Mouse (Mus musculus): ENCODE data around the gene Rbms3. TPM values are rescaled to one million over a fixed set of nuclear protein-coding genes. Genes with fewer than 3 reads are reported as not detected.

Gene Rbms3
- total and polyA plus RNA-seq, 3 experiments = 11.1 to 25.7 (median 24.9) TPM

DNA sequence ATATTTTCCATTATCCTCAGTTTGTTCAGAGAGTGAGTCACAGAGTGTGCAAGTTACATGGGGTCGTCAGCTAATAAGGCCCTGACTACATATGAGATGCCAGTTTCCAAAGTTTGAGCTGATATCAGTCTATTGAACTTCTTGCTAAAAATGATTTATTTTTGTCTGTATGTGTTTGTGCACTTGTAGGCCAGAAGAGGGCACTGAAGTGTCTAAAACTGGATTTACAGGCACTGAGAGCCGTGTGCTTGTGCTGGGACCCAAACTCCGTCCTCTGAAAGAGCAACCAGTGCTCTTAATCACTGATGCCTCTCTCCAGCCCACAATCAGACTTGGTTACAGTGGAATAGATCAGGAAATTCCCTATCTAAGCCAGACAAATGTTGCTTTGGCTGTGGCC lies 882.8 kb downstream of the Rbms3 start:
- DNase-seq = no peak

DNA sequence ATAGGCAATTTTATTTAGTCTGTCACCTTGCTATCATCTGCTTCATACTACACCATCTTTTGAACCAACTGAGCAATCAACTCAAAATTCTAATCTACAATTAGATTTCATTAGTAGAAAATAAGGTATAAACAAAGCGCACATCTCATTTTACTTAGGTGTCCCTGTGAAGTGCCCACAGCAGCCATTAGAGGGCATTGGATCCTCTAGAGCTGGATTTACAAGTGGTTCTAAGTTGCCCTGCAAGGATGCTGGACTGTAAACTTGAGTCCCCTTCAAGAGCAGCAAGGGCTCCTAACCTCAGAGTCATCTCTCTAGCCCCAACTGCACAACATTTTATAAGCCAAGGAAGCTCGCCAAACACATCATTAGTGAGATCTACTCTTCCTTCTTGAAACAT lies 891.9 kb downstream of the Rbms3 start:
- no peak for DNase-seq

DNA sequence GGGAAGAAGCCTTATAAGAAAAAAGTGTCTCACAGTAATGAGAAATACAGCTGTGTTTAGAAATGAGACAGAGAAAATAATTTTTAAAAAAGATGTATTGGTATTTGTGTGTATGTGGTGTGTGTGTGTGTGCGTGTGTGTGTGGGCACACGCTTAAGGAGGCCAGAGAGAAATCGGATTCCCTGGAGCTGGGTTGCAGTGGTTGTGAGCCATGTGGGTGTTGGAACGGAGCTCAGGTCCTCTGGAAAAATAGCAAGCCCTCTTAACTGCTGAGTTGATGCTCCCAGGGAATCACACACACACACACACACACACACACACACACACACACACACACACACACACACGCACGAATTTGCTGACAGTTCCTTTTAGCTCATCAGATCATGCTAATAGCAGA lies 900.5 kb downstream of the Rbms3 start:
- no peak for DNase-seq

GRCm38 (mm10) chr9:116728655-116729054 lies 901.1 kb downstream of the Rbms3 start:
- DNase-seq = no peak

DNA sequence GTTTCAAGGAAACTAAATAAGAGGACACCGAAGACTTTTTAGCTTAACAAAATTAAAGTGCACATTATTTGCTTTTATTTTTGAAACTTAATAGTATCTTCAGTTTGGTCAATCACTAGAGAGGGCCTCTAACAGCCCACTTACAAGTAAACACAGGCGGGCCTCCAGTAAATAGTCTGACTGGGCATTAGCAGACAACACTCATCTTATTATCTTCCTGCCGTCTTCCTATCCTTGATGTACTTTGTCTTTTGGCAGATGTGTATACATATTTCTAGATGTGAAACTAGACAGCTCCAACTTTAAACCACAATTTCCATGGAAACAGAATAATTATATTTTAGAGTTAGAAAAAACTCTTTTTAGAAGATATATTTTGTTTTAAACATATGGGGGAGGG lies 901.6 kb downstream of the Rbms3 start:
- DNase-seq = no peak

GRCm38 (mm10) chr9:116724581-116724980 lies 905.1 kb downstream of the Rbms3 start:
- no peak for DNase-seq

GRCm38 (mm10) chr9:116703119-116703518 lies 926.6 kb downstream of the Rbms3 start:
- no peak for DNase-seq

- peak; percentile 2 for DNase-seq
Measured at GRCm38 (mm10) chr9:116702611-116703010, 927.1 kb downstream of the Rbms3 start.

DNA sequence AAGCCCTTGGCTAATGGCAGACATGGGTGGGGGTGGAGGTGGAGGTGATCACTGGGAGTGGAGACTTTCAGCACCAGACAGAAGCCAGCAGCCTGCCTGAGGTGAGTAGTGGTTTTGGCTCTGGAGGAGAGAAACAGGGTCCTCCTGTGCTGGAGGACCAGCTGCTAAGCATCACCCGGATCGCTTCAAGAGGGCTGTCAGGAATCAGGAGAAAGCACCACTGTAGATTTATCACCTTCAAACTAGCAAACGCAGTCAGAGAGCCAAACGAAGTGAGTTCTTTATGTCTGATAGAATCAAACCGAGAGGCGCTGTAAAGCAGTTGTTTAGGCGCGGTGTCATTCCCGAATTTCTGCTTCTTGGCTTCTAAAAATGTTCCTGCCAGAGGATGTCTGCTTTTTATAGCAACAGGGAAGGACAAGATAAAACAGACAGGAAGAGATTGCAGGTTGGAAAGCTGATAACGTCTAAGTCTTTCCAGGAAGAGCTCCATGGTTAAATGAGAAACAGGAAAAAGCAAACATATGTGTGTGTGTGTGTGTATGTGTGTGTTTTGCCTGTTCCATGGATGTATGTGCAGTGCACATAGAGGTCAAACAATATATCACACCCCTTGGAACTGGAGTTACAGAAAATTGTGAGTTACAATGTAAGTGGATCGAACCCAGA lies 928.1 kb downstream of the Rbms3 start:
- DNase-seq = peak; percentile 2

DNA sequence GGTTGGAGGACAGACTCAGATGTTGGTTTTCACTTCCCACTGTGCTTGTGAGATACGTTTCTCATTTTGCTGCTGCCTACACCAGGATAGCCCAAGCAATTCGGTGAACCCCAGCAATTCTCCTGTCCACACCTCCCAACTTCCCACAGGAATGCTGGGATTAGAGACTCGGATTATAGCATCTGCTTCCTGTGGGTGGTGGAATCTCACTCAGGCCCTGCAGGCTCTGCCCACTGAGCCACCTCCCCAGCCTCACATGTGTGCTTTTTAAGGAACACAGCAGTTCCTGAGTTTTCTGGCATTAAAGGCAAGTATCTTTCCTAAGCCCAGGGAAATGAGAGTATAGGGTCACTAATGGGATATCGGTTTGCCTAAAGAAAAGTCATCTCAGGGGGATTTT lies 941.1 kb downstream of the Rbms3 start:
- no peak for DNase-seq

DNA sequence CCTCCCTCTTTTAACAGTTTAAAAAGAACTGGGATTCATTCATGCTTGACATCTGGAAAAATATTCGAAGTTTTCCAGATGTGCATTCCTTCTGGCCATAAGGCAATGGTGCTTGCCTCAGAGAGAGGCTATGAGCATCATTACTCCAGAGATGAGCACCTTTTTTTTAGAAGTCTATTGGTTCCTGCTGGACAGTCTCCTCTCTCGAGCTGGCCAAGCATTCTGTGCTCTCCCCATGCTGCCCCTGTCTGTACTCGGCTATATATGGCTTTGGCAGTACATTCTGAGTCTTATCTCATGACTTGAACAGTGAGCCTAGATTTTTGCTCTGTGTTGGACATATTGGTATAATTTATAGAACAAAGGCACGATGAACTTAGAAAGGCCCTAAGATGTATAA lies 952.6 kb downstream of the Rbms3 start:
- no peak for DNase-seq

- no peak for DNase-seq
Measured at GRCm38 (mm10) chr9:116676445-116676844, 953.3 kb downstream of the Rbms3 start.

DNA sequence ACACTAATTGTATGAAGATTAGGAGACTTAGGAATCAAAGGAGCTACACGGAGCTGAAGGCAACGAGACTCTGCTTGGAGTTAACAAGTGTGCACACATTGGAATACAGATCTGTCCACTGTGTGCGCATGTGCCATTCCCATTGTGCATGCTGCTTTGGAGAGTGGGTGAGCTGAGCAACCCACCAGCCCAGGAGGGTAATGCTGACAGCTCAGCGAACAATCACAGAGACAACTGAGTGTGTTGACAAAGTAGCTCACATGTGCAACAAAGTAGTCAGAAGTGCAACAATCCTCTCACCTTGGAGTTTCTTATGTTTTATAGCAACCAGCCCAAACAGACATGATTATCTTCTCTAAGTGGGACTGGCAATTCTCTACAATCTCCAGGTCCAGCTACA lies 955.5 kb downstream of the Rbms3 start:
- no peak for DNase-seq

- DNase-seq = no peak
Measured at GRCm38 (mm10) chr9:116661026-116661425, 968.7 kb downstream of the Rbms3 start.

- no peak for DNase-seq
Measured at GRCm38 (mm10) chr9:116659936-116660335, 969.8 kb downstream of the Rbms3 start.

DNA sequence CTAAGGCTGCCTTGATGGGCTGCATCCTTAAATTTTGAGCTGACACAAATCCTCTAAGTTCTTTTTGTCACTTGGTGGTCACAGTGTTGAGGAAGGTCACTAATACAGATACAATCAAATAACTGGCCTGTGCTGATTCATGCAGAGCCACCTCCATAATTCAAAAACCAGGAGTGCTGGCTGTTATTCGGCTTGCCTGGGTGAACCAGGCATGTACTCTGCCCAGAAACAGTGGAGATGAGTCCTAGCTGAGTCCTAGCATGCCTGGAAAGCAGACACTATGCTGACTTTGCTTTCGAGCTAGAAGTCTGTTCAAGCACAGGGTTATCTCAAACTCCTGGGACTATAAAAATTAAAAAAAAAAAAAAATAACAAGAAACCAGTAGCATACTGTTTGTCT lies 972.6 kb downstream of the Rbms3 start:
- no peak for DNase-seq

GRCm38 (mm10) chr9:116651414-116651813 lies 978.3 kb downstream of the Rbms3 start:
- no peak for DNase-seq

- DNase-seq = no peak
Measured at GRCm38 (mm10) chr9:116649955-116650354, 979.8 kb downstream of the Rbms3 start.

DNA sequence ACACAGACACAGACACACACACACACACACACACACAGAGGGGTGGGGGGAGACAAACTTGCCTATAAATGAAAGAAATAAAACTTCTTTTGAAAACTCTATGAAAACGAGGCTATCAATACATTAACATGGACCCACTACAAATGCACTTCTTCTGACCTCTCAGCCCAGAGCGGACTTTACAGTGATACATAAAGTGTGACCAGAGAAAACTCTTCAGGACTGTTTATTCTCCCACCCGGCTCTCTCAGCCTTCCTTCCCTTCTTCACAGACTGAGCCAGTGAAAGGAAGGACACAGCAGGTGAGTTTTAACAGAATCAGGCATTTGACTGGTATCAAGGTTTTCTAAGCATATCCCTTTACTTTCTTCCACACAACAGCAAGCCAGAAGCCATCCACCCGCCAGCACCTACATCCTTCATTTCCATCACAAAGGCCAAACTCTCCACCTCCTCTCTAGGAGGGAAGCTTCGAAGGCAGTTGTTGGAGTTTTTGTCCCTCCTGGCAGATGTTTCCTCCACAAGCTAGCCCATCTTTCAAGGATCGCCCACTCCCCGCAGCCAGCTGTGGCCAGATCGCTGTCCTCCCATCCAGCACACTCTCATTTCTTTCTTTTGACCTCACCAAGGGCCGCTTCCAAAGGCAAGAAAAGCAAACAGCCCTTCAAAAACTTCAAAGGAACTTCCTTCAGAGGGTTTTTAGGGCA lies 980.5 kb downstream of the Rbms3 start:
- DNase-seq = no peak

DNA sequence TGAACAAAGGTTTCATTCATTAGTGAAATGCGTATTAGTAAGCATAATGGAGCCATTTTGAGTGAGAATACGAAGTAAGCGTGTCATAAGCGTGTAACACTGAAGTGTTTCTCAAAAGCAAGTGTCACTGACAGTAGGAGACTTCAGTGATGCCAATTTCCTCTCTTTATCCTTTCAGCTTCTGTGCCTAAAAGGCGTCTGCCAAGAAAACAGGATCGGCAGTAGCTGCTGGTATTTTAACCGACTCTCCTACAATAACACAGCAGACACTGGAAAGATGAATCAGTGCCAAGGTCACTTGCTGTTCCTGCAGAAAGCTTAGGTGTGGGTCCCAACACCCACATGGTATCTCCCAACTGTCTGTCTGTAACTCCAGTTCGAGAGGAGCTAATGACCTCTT lies 985.1 kb downstream of the Rbms3 start:
- DNase-seq = no peak

GRCm38 (mm10) chr9:116640302-116640679 lies 989.4 kb downstream of the Rbms3 start:
- no peak for DNase-seq

DNA sequence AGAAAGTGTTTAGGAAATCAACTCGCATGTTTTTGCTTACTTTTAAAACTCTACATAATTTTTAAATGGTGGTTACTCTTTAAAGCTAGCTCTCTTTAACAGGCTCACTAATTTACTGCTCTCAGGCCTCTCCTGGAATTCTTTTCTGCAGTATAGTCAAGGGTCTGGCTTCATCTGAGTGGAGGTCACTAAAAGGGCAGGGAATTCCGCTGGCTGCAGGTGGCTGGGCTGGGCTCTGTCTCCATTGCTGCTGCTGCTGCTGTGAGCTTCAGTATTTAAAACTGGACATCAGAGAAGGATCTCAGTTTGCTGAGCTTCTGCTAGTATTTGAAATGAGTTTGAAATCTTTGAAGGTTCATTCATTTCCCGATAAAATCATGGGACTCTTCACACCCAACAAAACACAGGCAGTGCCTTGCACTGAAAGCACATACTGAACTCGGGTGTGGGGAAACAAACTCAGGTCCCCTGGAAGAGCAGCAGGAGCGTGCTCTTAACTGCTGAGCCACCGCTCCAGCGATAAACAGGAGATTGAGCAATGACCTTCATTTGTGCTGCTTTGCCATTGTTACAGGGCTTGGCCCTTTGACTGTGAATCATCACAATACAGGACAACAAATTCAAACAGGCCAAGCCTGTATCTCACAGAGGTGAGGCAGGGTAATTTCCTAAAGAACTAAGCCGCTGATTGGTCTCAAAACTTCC lies 990.0 kb downstream of the Rbms3 start:
- peak; percentile 52 for DNase-seq

GRCm38 (mm10) chr9:116633786-116634185 lies 995.9 kb downstream of the Rbms3 start:
- no peak for DNase-seq
